Mouse (Mus musculus): Measurements from ENCODE around the gene Litaf. TPM values are rescaled to one million over a fixed set of nuclear protein-coding genes. Genes with fewer than 3 reads are reported as not detected.

The Litaf gene
- polyA plus RNA-seq, 1 experiment from 2014 or later: 88.9 TPM

GRCm38 (mm10) chr16:11046437-11046836, 19.5 kb downstream of the Litaf start:
- H3K4me2 ChIP-seq (ENCODE audit: low read depth, low read length): no peak overlapping the region

GRCm38 (mm10) chr16:11043239-11043638, 22.7 kb downstream of the Litaf start:
- ATAC-seq (ENCODE audit: low read depth): no peak
- 79% methylated on average over 5 of the region's 5 CpGs for WGBS
- no peak overlapping the region for H3K9ac ChIP-seq (ENCODE audit: low read depth, low read length)

More at GRCm38 (mm10) chr16:11046437-11046836, 19.5 kb downstream of the Litaf start:
- DNase-seq (ENCODE audit: low spot score) (no peak), ATAC-seq (ENCODE audit: low read depth) (no peak)
- WGBS: 86% methylated on average over 7 of the region's 7 CpGs
- Histone ChIP-seq H3K27ac (replicated peaks; ENCODE audit: low read depth, low read length) (no peak overlapping the region), H3K36me3 (ENCODE audit: control insufficient read depth, insufficient read depth, low read length) (no peaks in the 10 kb centered on the region), H3K9me3 (ENCODE audit: control insufficient read depth, low read length) (no peaks in the 10 kb centered on the region), H3K27me3 (replicated peaks; ENCODE audit: control insufficient read depth, insufficient read depth, low read length) (no peaks in the 10 kb centered on the region), H3K4me1 (ENCODE audit: control insufficient read depth, insufficient read depth, low read length) (no peaks in the 10 kb centered on the region), H3K9ac (ENCODE audit: low read depth, low read length) (no peak overlapping the region), H3K4me3 (ENCODE audit: low read depth, low read length) (no peak overlapping the region)

DNA sequence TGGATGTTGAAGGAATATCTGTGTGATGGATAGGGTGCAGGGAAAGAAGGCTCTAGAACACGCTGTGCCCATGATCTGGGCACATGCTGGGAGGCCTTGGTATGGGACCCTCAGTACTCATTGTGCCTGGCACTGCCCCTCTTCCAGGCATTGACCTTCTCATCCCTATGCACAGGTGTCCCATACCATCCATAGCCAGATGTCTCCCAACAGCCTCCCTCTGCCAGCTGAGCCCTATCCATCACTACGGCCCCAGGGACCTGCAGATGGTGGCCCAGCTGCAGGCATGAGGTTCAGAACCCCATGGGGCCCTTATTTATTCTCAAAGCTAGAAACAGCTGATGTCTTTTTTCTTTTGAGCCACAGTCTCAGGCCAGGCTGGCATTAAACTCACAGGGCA, 25.4 kb downstream of the Litaf start:
- ATAC-seq (ENCODE audit: low read depth) (no peak), DNase-seq (ENCODE audit: low spot score) (no peak)
- Histone ChIP-seq H3K4me3 (ENCODE audit: low read depth, low read length) (no peak overlapping the region), H3K9ac (ENCODE audit: low read depth, low read length) (no peak overlapping the region), H3K27ac (replicated peaks; ENCODE audit: low read depth, low read length) (no peak overlapping the region), H3K27me3 (replicated peaks; ENCODE audit: control insufficient read depth, insufficient read depth, low read length) (no peaks in the 10 kb centered on the region), H3K9me3 (ENCODE audit: control insufficient read depth, low read length) (no peaks in the 10 kb centered on the region), H3K4me1 (ENCODE audit: control insufficient read depth, insufficient read depth, low read length) (no peaks in the 10 kb centered on the region), H3K36me3 (ENCODE audit: control insufficient read depth, insufficient read depth, low read length) (no peaks in the 10 kb centered on the region), H3K4me2 (ENCODE audit: low read depth, low read length) (no peak overlapping the region)
- 72% methylated on average over 2 of the region's 2 CpGs for WGBS

More at GRCm38 (mm10) chr16:11043239-11043638, 22.7 kb downstream of the Litaf start:
- DNase-seq (ENCODE audit: low spot score): no peak
- H3K27me3 ChIP-seq (replicated peaks; ENCODE audit: control insufficient read depth, insufficient read depth, low read length): no peaks in the 10 kb centered on the region
- H3K4me3 ChIP-seq (ENCODE audit: low read depth, low read length): no peak overlapping the region
- no peaks in the 10 kb centered on the region for H3K4me1 ChIP-seq (ENCODE audit: control insufficient read depth, insufficient read depth, low read length)
- no peaks in the 10 kb centered on the region for H3K36me3 ChIP-seq (ENCODE audit: control insufficient read depth, insufficient read depth, low read length)
- H3K27ac ChIP-seq (replicated peaks; ENCODE audit: low read depth, low read length): no peak overlapping the region
- H3K4me2 ChIP-seq (ENCODE audit: low read depth, low read length): no peak overlapping the region
- no peaks in the 10 kb centered on the region for H3K9me3 ChIP-seq (ENCODE audit: control insufficient read depth, low read length)

GRCm38 (mm10) chr16:11035790-11036431, 30.0 kb downstream of the Litaf start:
- Histone ChIP-seq H3K4me1 (ENCODE audit: control insufficient read depth, insufficient read depth, low read length) (no peaks in the 10 kb centered on the region), H3K36me3 (ENCODE audit: control insufficient read depth, insufficient read depth, low read length) (no peaks in the 10 kb centered on the region), H3K4me2 (ENCODE audit: low read depth, low read length) (no peak overlapping the region), H3K9me3 (ENCODE audit: control insufficient read depth, low read length) (no peaks in the 10 kb centered on the region), H3K4me3 (ENCODE audit: low read depth, low read length) (no peak overlapping the region), H3K27ac (replicated peaks; ENCODE audit: low read depth, low read length) (no peak overlapping the region), H3K27me3 (replicated peaks; ENCODE audit: control insufficient read depth, insufficient read depth, low read length) (no peaks in the 10 kb centered on the region), H3K9ac (ENCODE audit: low read depth, low read length) (no peak overlapping the region)
- peak; percentile 58 for ATAC-seq (ENCODE audit: low read depth)
- 28% methylated on average over 15 of the region's 15 CpGs for WGBS
- DNase-seq (ENCODE audit: low spot score): peak; percentile 71

DNA sequence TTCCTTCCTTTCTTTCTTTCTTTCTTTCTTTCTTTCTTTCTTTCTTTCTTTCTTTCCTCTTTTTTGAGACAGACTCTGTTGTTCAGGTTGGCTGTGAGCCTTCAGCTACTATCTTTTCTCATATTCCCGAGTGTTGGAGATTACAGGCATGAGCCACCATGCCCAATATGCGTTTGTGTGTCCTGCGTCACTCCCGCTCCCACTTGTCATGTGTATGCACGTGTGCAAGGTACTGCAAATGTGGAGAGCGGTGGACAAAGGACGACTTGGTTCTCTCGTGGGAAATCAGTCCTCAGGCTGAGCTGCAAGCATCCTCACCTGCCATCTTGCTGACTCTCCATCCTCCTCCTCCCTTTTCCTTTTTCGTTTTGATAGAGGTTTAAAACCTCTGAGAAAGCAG, 30.7 kb downstream of the Litaf start:
- WGBS: 85% methylated on average over 9 of the region's 9 CpGs
- no peak overlapping the region for H3K27ac ChIP-seq (replicated peaks; ENCODE audit: low read depth, low read length)
- no peak overlapping the region for H3K4me3 ChIP-seq (ENCODE audit: low read depth, low read length)
- DNase-seq (ENCODE audit: low spot score): no peak
- no peak for ATAC-seq (ENCODE audit: low read depth)
- no peaks in the 10 kb centered on the region for H3K4me1 ChIP-seq (ENCODE audit: control insufficient read depth, insufficient read depth, low read length)
- no peaks in the 10 kb centered on the region for H3K36me3 ChIP-seq (ENCODE audit: control insufficient read depth, insufficient read depth, low read length)
- H3K4me2 ChIP-seq (ENCODE audit: low read depth, low read length): no peak overlapping the region
- no peaks in the 10 kb centered on the region for H3K27me3 ChIP-seq (replicated peaks; ENCODE audit: control insufficient read depth, insufficient read depth, low read length)
- H3K9ac ChIP-seq (ENCODE audit: low read depth, low read length): no peak overlapping the region
- no peaks in the 10 kb centered on the region for H3K9me3 ChIP-seq (ENCODE audit: control insufficient read depth, low read length)

- ATAC-seq (ENCODE audit: low read depth): peak; percentile 80
- Histone ChIP-seq H3K4me2 (ENCODE audit: low read depth, low read length) (no peak overlapping the region), H3K4me1 (ENCODE audit: control insufficient read depth, insufficient read depth, low read length) (no peaks in the 10 kb centered on the region), H3K36me3 (ENCODE audit: control insufficient read depth, insufficient read depth, low read length) (no peaks in the 10 kb centered on the region), H3K27me3 (replicated peaks; ENCODE audit: control insufficient read depth, insufficient read depth, low read length) (no peaks in the 10 kb centered on the region), H3K9ac (ENCODE audit: low read depth, low read length) (no peak overlapping the region), H3K27ac (replicated peaks; ENCODE audit: low read depth, low read length) (no peak overlapping the region), H3K9me3 (ENCODE audit: control insufficient read depth, low read length) (no peaks in the 10 kb centered on the region), H3K4me3 (ENCODE audit: low read depth, low read length) (no peak overlapping the region)
- DNase-seq (ENCODE audit: low spot score): peak; percentile 89
- 3% methylated on average over 4 of the region's 4 CpGs for WGBS
These were observed 31.7 kb downstream of the Litaf start for GRCm38 (mm10) chr16:11034193-11034803.

DNA sequence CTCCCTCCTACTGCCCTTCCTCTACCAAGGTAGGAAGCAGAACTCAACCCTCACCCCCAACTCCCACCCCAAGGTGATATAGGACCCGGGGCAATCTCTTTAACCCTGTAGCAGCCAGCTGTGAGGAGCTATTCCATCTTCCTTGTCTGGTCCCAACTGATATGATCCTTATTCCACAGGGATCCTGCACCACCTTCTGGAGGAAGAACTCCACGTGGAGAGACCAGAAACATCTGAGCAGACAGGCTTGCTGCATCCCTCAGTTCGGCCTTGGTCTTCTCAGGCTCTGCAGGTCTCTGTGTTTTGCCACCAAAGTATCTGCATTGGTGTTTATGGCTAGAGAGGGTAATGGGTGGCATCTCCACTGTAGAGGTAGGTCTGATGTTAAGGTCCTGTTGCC, 34.6 kb downstream of the Litaf start:
- 62% methylated on average over 3 of the region's 3 CpGs for WGBS
- Histone ChIP-seq H3K27ac (replicated peaks; ENCODE audit: low read depth, low read length) (no peak overlapping the region), H3K4me2 (ENCODE audit: low read depth, low read length) (no peak overlapping the region), H3K36me3 (ENCODE audit: control insufficient read depth, insufficient read depth, low read length) (no peaks in the 10 kb centered on the region), H3K9me3 (ENCODE audit: control insufficient read depth, low read length) (no peaks in the 10 kb centered on the region), H3K27me3 (replicated peaks; ENCODE audit: control insufficient read depth, insufficient read depth, low read length) (no peaks in the 10 kb centered on the region), H3K9ac (ENCODE audit: low read depth, low read length) (no peak overlapping the region), H3K4me1 (ENCODE audit: control insufficient read depth, insufficient read depth, low read length) (no peaks in the 10 kb centered on the region), H3K4me3 (ENCODE audit: low read depth, low read length) (no peak overlapping the region)
- no peak for ATAC-seq (ENCODE audit: low read depth)
- no peak for DNase-seq (ENCODE audit: low spot score)

DNA sequence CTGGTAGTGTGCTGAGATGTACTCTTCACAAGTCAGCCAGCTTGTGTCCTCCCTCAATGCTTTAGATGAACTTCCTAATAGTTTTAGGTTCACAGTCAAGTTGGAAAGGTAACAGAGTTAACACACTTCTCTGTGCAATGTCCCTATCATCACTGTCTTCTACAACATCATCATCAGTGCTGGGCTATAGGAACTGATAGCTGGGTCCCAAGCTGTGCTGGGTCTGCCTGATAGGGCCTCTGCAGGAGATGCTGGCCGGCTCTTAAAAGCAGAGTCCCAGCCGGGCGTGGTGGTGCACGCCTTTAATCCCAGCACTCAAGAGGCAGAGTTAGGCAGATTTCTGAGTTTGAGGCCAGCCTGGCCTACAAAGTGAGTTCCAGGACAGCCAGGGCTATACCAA, 35.1 kb downstream of the Litaf start:
- Histone ChIP-seq H3K9me3 (ENCODE audit: control insufficient read depth, low read length) (no peaks in the 10 kb centered on the region), H3K4me2 (ENCODE audit: low read depth, low read length) (no peak overlapping the region), H3K36me3 (ENCODE audit: control insufficient read depth, insufficient read depth, low read length) (no peaks in the 10 kb centered on the region), H3K27me3 (replicated peaks; ENCODE audit: control insufficient read depth, insufficient read depth, low read length) (no peaks in the 10 kb centered on the region), H3K9ac (ENCODE audit: low read depth, low read length) (no peak overlapping the region), H3K4me3 (ENCODE audit: low read depth, low read length) (no peak overlapping the region), H3K27ac (replicated peaks; ENCODE audit: low read depth, low read length) (no peak overlapping the region), H3K4me1 (ENCODE audit: control insufficient read depth, insufficient read depth, low read length) (no peaks in the 10 kb centered on the region)
- ATAC-seq (ENCODE audit: low read depth): no peak
- no peak for DNase-seq (ENCODE audit: low spot score)
- 75% methylated on average over 4 of the region's 4 CpGs for WGBS

GRCm38 (mm10) chr16:11028206-11028605, 37.8 kb downstream of the Litaf start:
- Histone ChIP-seq H3K27me3 (replicated peaks; ENCODE audit: control insufficient read depth, insufficient read depth, low read length) (no peaks in the 10 kb centered on the region), H3K4me1 (ENCODE audit: control insufficient read depth, insufficient read depth, low read length) (no peaks in the 10 kb centered on the region), H3K9me3 (ENCODE audit: control insufficient read depth, low read length) (no peaks in the 10 kb centered on the region), H3K9ac (ENCODE audit: low read depth, low read length) (no peak overlapping the region), H3K4me3 (ENCODE audit: low read depth, low read length) (no peak overlapping the region), H3K27ac (replicated peaks; ENCODE audit: low read depth, low read length) (no peak overlapping the region), H3K4me2 (ENCODE audit: low read depth, low read length) (no peak overlapping the region), H3K36me3 (ENCODE audit: control insufficient read depth, insufficient read depth, low read length) (no peaks in the 10 kb centered on the region)
- DNase-seq (ENCODE audit: low spot score) (no peak), ATAC-seq (ENCODE audit: low read depth) (no peak)
- 75% methylated on average over 7 of the region's 7 CpGs for WGBS
